Mouse (Mus musculus) embryonic facial prominence, embryonic 14.5 days (tissue): ENCODE measurements around the gene Cbr2. TPM values are rescaled to one million over a fixed set of nuclear protein-coding genes. Genes with fewer than 3 reads are reported as not detected.

Experiments used
- ATAC-seq: fragments of 200-750 bp; cut with Nextera tagmentation; 2 replicates; pipeline ENCODE4 v1.8.0; 2017; ENCODE audit warnings: low read depth, moderate number of reproducible peaks, moderate TSS enrichment
- DNase-seq: peaks from one replicate; pipeline ENCODE4 v3.0.0-alpha.2; 2015; ENCODE audit warnings: low spot score
- H3K27ac ChIP-seq: fragments of 300-500 bp; sonication (generic); replicated peaks from 2 replicates; pipeline ENCODE4 v1.5.1; 2014; ENCODE audit warnings: low read depth, mild to moderate bottlenecking, low read length, moderate library complexity
- H3K27me3 ChIP-seq: fragments of 300-500 bp; sonication (generic); replicated peaks from 2 replicates; pipeline ENCODE4 v1.6.1; 2014; ENCODE audit warnings: low read length; ENCODE audit not compliant: control insufficient read depth, insufficient read depth
- H3K36me3 ChIP-seq: fragments of 300-500 bp; sonication (generic); 2 replicates; pipeline ENCODE4 v1.6.1; 2014; ENCODE audit warnings: low read length, mixed read lengths; ENCODE audit not compliant: control insufficient read depth, insufficient read depth
- H3K4me1 ChIP-seq: fragments of 300-500 bp; sonication (generic); 2 replicates; pipeline ENCODE4 v1.6.1; 2014; ENCODE audit warnings: antibody characterized with exemption, low read length; ENCODE audit not compliant: control insufficient read depth, insufficient read depth
- H3K4me2 ChIP-seq: fragments of 300-500 bp; sonication (generic); 2 replicates; pipeline ENCODE4 v1.6.1; 2014; ENCODE audit warnings: low read depth, mild to moderate bottlenecking, low read length, moderate library complexity, mixed read lengths
- H3K4me3 ChIP-seq: fragments of 300-500 bp; sonication (generic); 2 replicates; pipeline ENCODE4 v1.5.1; 2014; ENCODE audit warnings: low read depth, mild to moderate bottlenecking, low read length
- H3K9ac ChIP-seq: fragments of 300-500 bp; sonication (generic); 2 replicates; pipeline ENCODE4 v1.6.1; 2014; ENCODE audit warnings: low read depth, mild to moderate bottlenecking, low read length, moderate library complexity, mixed read lengths
- H3K9me3 ChIP-seq: fragments of 300-500 bp; sonication (generic); 2 replicates; pipeline ENCODE4 v1.6.1; 2016; ENCODE audit warnings: low read length; ENCODE audit not compliant: control insufficient read depth
- WGBS: fragments of 180-500 bp; shearing (Covaris S2); extraction: QIAGEN DNeasy Blood & Tissue Kit; methylation state at CpG from one replicate; pipeline ENCODE4 v1.1.7; 2014; 5-methylcytosine and 5-hydroxymethylcytosine counted together
- polyA plus RNA-seq: library from polyadenylated mRNA; unstranded; fragments of >200 nt; fragmentation: Nextera tagmentation; extraction: Ambion mirVana; gene quantifications from 2 replicates; pipeline ENCODE4 v1.2.1, GENCODE M21; 2014

The Cbr2 gene
- polyA plus RNA-seq, 1 experiment from 2014 or later, result 113 TPM

DNA sequence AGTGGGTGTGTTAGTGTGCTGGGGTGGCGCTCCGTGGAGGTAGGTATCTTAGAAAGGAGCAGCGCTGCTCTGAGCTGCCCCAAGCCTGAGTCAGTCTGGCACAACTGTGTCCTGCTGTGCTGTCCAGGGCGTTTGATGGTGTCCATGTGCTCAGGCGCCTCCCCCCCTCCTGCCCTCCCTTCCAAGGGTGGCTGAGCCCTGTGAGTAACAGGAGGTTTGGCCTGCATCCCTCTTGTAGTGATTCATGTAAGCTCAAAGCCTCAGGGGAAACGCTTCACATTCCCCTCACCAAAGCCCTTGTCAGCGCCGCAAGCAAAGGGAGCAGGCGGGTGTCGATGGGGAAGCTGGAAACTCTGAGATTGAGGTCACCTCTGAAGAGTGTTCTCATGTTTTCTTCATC is 34.2 kb downstream of the Cbr2 start:
- no peak overlapping the region for H3K4me2 ChIP-seq
- 46% methylated on average over 10 of the region's 10 CpGs for WGBS
- H3K9me3 ChIP-seq, result 0 out of 2 replicates have a peak, but pooled peaks cover 4% of the 10 kb centered on the region
- no peak overlapping the region for H3K27ac ChIP-seq
- no peaks in the 10 kb centered on the region for H3K27me3 ChIP-seq
- H3K36me3 ChIP-seq, result peaks cover 45% of the 10 kb centered on the region
- H3K9ac ChIP-seq, result no peak overlapping the region
- no peak overlapping the region for H3K4me3 ChIP-seq
- H3K4me1 ChIP-seq, result no peaks in the 10 kb centered on the region
- no peak for ATAC-seq
- no peak for DNase-seq

DNA sequence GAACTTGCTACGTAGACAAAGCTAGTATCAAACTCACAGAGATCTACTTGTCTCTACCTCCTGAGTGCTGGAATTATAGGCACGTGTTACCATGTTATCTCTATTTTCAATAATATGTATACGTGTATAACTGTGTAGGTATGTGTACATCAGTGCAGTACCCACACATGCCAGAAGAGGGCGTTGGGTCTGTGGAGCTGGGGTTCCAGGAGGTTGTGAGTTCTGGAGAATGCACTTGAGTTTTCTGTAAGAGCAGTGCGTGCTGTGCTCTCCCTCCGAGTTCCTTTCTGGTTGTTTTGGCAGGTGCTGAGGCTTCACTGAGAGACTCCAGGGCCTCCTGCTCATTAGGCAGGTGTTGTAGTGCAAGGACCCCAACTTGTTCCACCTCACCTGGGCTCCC is 35.3 kb downstream of the Cbr2 start:
- Histone ChIP-seq H3K27ac (no peak overlapping the region), H3K9me3 (0 out of 2 replicates have a peak, but pooled peaks cover 4% of the 10 kb centered on the region), H3K36me3 (peaks cover 44% of the 10 kb centered on the region), H3K27me3 (no peaks in the 10 kb centered on the region), H3K9ac (no peak overlapping the region), H3K4me2 (no peak overlapping the region), H3K4me1 (no peaks in the 10 kb centered on the region), H3K4me3 (no peak overlapping the region)
- no peak for DNase-seq
- ATAC-seq, result no peak
- 93% methylated on average over 6 of the region's 6 CpGs for WGBS

DNA sequence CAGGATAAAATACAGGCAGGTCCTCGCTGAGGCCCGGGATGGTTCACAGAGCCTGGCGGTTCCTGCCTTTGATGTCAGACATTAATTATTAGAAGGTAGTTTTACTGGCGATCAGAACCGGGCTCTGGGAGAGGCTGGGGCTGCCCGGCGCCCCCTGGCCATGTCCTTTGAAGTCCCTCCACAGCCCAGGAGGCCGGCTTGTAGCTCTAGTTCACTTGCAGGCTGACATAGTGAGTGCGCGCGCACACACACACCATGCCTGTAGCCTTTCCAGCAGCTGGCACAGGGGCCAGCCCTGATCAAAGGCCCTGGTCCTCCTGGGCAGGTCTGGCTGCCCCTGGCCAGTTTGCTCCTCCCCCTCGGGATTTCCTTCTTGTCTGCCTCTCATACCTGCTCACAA is 36.3 kb downstream of the Cbr2 start:
- Histone ChIP-seq H3K4me2 (no peak overlapping the region), H3K9me3 (0 out of 2 replicates have a peak, but pooled peaks cover 4% of the 10 kb centered on the region), H3K27ac (peak overlapping the region; percentile 39), H3K36me3 (peaks cover 41% of the 10 kb centered on the region), H3K4me1 (no peaks in the 10 kb centered on the region), H3K4me3 (no peak overlapping the region), H3K9ac (no peak overlapping the region), H3K27me3 (no peaks in the 10 kb centered on the region)
- WGBS, result 40% methylated on average over 12 of the region's 12 CpGs
- no peak for DNase-seq
- ATAC-seq, result no peak; the same call in 1 of the 2 replicates

DNA sequence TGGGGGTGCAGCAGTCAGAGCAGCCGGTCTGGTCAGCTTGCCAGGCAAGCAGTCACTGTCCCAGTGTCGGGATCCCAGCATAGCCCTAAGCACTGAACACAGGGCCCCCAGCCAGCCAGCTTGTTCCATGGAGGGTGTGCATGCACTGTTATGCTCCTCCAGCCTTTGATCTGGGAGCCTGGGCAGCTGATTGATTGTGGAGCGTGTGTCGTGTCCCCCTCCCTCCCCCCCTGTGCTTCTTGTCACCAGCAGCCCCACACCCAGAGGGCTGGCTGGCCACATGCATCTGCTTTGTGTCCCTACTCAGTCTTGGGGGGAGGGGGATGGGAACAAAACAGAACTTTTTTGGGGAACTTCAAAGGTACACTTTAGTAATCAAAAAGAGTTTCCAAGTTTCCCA is 36.7 kb downstream of the Cbr2 start:
- H3K4me3 ChIP-seq, result no peak overlapping the region
- H3K27ac ChIP-seq, result peak overlapping the region; percentile 39
- 0 out of 2 replicates have a peak, but pooled peaks cover 4% of the 10 kb centered on the region for H3K9me3 ChIP-seq
- H3K9ac ChIP-seq, result peak overlapping the region; percentile 11; the same call in 1 of the 2 replicates
- H3K27me3 ChIP-seq, result no peaks in the 10 kb centered on the region
- H3K4me2 ChIP-seq, result no peak overlapping the region
- H3K4me1 ChIP-seq, result no peaks in the 10 kb centered on the region
- ATAC-seq (peak; percentile 55; the same call in 1 of the 2 replicates), DNase-seq (no peak)
- H3K36me3 ChIP-seq, result peaks cover 41% of the 10 kb centered on the region
- 28% methylated on average over 3 of the region's 4 CpGs for WGBS

DNA sequence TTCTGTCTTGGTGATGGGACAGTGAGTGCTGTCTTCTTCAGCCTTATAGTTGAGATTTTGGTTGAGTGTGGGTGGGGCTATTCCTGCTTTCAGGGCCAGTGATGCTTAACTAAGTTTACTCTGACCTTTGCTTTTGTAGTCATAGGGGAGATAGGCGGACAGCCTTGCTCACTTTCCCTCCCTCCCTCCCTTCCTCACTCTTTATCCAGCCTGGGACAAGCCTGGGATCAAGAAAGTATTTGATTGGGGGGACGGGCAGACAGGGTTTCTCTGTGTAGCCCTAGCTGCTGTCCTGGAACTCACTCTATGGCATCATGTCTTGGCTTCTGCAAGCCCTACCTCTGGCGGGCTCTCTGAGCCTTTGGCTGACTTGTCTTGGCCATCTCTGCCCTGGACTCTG is 38.5 kb downstream of the Cbr2 start:
- ATAC-seq (no peak), DNase-seq (no peak)
- Histone ChIP-seq H3K27ac (no peak overlapping the region), H3K27me3 (no peaks in the 10 kb centered on the region), H3K4me1 (no peaks in the 10 kb centered on the region), H3K9me3 (0 out of 2 replicates have a peak, but pooled peaks cover 4% of the 10 kb centered on the region), H3K36me3 (peaks cover 49% of the 10 kb centered on the region), H3K4me2 (no peak overlapping the region), H3K9ac (no peak overlapping the region), H3K4me3 (no peak overlapping the region)
- 81% methylated on average over 3 of the region's 3 CpGs for WGBS

DNA sequence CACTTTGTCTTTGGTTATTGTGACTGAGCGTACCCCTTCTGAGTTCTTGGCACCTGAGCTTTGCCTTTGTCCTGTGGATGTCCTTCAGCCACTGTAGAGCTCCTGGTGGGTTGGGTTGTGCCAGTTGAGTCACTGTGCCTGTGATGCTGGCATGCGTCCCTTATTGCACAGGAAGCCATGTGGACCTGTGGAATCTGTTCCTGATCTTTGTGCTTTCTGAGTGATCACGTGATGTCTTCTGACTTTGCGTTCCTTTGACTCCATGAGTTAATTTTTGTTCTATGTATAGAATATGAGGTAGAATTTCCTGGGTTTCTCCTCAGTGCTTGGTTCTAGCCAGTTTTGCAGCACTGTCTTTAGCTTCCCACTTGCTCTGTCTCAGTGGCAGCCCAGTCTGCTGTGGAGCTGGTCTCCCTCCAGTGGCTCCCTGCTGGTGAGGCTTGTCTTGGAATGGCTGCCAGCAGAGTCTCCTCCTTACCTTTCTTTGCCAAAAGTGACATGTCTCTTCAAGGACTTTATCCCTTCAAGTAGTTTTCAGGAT is 39.4 kb downstream of the Cbr2 start:
- Histone ChIP-seq H3K27ac (no peak overlapping the region), H3K36me3 (peaks cover 51% of the 10 kb centered on the region)
- DNase-seq, result no peak

DNA sequence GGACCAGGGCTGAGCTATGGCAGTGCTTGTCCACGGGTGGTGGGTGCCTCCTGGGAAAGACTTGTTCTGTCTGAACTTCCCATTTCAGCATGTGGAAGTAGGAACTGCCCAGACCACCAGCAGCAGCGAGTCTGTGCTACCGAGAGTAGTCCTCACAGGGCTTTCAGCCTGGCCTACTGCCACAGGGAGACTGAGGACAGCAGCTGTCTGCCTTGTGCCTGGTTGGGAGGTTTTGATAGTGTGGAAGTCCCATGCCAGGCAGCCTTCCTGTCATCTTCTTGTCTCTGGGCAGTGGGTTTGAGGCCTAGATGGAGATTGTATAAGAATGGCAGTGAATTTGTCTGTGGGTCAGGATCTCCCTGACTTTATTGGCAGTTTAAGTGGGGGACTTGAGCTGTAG is 42.5 kb downstream of the Cbr2 start:
- no peak for ATAC-seq
- H3K27me3 ChIP-seq, result no peaks in the 10 kb centered on the region
- H3K4me3 ChIP-seq, result no peak overlapping the region
- H3K36me3 ChIP-seq, result peaks cover 56% of the 10 kb centered on the region
- no peak overlapping the region for H3K9ac ChIP-seq
- no peak overlapping the region for H3K4me2 ChIP-seq
- no peaks in the 10 kb centered on the region for H3K9me3 ChIP-seq
- 91% methylated on average over 3 of the region's 3 CpGs for WGBS
- 0 out of 2 replicates have a peak, but pooled peaks cover 5% of the 10 kb centered on the region for H3K4me1 ChIP-seq
- H3K27ac ChIP-seq, result no peak overlapping the region
- DNase-seq, result no peak

More for the DNA sequence above, 39.4 kb downstream of the Cbr2 start:
- Histone ChIP-seq H3K4me2 (no peak overlapping the region), H3K4me1 (no peaks in the 10 kb centered on the region), H3K27me3 (no peaks in the 10 kb centered on the region), H3K9ac (no peak overlapping the region), H3K9me3 (0 out of 2 replicates have a peak, but pooled peaks cover 4% of the 10 kb centered on the region), H3K4me3 (no peak overlapping the region)
- ATAC-seq, result no peak
- 91% methylated on average over 4 of the region's 4 CpGs for WGBS

DNA sequence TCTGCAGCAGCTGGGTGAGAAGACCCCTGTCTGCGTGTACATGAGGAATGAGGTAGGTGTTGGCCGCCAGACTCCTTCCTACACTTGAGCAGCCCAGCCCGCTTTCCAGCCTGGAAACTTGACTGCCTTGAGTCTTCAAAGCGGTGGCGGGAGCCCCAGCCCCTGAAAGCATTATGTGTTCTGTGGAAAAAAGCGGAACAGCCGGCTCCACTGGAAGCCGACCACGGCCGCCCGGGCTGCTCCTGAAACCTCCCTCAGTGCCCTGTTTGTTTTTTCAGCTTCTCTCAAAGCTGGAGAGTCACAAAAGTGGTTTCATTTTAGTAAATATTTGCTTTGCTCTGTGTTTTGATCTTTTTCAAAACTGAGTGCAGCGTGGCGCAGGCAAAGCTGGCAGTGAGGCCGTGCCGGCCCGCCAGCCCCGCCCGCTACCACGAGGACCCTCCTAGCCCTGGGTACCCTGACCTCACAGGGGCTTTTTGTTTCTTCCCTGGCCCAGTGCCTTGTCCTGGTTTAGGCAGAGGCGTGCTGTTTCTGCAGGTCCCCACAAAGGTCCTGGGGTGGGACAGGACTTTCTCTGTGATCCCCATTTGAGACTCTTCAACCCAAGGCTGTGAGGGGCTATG is 45.2 kb downstream of the Cbr2 start:
- DNase-seq, result peak; percentile 74

More for the DNA sequence above, 45.2 kb downstream of the Cbr2 start:
- ATAC-seq, result peak; percentile 62
- no peaks in the 10 kb centered on the region for H3K9me3 ChIP-seq
- H3K36me3 ChIP-seq, result peaks cover 48% of the 10 kb centered on the region
- no peak overlapping the region for H3K4me3 ChIP-seq
- H3K27ac ChIP-seq, result peak overlapping the region; percentile 84
- H3K4me1 ChIP-seq, result 0 out of 2 replicates have a peak, but pooled peaks cover 5% of the 10 kb centered on the region
- H3K27me3 ChIP-seq, result no peaks in the 10 kb centered on the region
- 56% methylated on average over 20 of the region's 20 CpGs for WGBS
- H3K4me2 ChIP-seq, result peak overlapping the region; percentile 24; the same call in 1 of the 2 replicates
- H3K9ac ChIP-seq, result no peak overlapping the region
